Mouse (Mus musculus) spleen, embryonic (tissue): Measurements from ENCODE around the gene Eng.

Experiments used
- CTCF ChIA-PET: fragments of 350-600 bp; sonication (Branson Sonifier 250); formaldehyde crosslinking; loops from one replicate; lab custom pipeline; 2022; lab: Charles Lee

Gene Eng

DNA sequence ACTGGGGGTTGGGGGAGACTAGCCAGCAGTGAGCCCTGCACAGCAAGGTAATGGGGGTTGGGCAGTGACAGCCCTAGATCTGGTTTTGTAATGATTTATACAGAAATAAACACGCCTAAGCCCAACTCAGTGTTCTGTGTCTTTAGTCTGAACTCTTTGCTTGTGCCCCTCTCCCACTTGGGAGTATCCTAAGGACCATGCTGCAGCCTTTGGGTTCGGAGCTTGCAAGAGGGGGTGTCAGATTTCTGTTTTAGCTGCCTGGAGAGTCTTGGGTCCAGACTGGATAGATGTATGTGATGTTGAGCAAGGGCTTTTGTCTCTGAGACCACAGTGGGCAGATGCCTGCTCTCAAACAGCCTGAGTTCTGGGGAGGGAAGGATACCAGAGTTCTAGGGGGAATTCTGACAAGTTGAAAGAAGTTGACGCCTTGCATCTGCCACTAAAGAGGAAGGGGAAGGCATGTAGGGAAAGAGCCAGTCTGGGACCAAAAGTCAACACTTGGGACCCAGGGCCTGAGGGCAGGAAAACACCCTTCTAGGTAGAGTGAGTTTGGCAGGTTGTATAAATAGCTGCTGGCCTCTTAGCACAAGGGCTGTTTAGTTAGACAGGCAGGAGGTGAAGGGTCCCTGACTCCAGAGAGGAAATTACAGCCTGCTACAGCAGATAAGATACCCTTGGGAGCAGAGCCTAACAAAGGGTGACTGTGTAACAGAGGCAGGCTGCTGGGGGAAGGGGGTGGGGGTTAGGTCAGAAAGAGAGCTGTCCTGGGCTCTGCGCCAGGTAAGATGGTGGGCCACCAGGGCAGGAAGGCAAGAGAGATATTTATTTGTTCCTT lies 25.5 kb upstream of the Eng start:
- CTCF ChIA-PET, result interaction anchor here (0.5 kb wide), 1 partner anchor 20 kb away, joined by 3 read pairs; no protein-coding TSS in a partner anchor

DNA sequence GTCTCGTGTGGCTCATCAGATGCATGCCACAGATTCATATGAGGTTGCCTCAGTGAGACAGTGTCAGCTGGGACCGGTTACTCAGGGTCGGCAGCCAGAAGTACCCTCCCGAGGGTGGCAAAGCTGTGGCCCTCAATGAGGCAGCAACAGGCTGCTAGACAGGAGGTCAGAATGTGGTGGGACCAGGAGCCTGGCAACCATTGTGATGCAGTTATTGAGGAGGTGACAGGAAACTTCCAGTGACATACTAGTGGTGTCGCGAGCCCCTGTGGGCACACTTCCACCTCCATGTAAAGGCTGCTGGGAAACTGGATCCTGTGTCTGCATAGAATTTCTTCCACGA lies 24.9 kb upstream of the Eng start, which contains the start of gene Ak1:
Ak1 (plus strand) TSS at position 242 of the 343 bp plus-strand sequence.
- CTCF ChIA-PET, result no interaction called here

- CTCF ChIA-PET, result interaction anchor here (0.6 kb wide), 1 partner anchor 112 kb away, joined by 5 read pairs; no protein-coding TSS in a partner anchor
Measured at GRCm38 (mm10) chr2:32624111-32624748, 22.2 kb upstream of the Eng start.

DNA sequence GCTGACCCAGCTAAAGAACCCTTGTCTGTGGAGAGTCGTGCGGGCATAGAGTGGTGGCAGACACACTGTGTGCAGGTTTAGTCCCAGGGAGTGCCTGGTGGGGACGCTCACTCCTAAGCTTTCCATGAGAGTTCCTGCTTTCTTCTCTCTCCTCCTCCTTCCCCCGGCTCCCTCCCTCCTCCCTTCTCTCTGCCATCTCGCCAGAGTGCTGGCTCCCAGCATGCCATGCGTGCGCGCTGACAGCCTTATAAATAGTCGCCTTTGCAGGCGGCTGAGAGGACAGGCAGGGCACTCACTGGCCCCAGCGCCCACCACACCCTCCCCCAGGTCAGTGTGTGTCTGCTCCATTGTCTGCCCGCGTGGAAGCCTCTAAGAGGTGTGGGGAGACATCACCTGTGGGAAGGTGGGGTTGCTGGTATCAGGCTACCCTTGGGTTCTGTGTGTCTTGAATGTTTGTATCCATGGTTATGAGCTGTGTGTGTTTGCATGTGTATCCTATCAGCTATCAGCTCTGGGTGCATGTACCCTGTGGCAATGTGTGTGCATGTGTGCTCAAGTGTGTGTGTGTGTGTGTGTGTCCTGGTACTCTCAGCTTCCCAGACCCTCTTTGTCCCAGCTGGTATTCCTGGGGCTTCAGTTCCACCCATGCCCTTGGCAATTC lies 21.1 kb upstream of the Eng start:
- CTCF ChIA-PET, result no interaction called here

- CTCF ChIA-PET, result no interaction called here
Measured at GRCm38 (mm10) chr2:32625873-32626694, 20.3 kb upstream of the Eng start.

DNA sequence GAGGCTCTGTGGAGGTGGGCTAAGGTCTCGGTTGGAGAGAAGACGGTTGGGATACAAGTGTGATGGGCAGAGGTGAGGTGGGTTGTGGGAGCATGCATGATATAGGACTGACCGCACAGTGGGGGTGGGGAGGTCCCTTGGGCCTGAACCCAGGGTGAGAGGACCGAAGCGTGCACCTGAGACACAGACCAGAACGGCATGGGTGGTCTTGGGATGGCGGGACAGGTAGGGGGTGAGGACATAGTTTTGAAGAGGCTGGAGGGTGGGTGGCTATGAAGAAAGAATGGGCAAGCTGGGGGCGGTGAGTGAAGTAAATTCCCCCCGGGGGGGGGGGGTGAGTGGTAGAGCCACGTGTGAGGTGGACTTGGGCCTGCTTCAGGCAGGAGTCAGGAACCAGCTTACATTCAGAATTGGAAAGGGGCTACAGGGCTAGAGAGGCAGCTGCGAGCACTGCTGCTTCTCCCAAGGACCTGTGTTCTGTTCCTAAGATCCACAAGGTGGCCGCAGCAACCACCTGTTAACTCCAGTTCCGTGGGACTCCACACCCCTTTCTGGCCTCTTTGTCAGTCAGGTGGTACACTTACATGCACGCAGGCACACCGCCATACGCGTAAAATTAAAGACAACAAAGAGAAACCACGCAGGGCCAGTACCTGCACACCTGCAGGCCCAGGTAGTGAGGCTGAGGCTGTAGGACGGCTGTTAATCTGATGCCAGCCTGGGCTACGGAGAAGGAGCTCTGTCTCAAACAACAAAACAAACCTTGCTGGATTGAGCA lies 18.9 kb upstream of the Eng start:
- CTCF ChIA-PET, result no interaction called here

- CTCF ChIA-PET, result no interaction called here
Measured at GRCm38 (mm10) chr2:32628044-32628550, 18.3 kb upstream of the Eng start.

GRCm38 (mm10) chr2:32628729-32629128 lies 17.7 kb upstream of the Eng start:
- CTCF ChIA-PET, result interaction anchor here (0.6 kb wide), 1 partner anchor 18 kb away, joined by 3 read pairs; no protein-coding TSS in a partner anchor

DNA sequence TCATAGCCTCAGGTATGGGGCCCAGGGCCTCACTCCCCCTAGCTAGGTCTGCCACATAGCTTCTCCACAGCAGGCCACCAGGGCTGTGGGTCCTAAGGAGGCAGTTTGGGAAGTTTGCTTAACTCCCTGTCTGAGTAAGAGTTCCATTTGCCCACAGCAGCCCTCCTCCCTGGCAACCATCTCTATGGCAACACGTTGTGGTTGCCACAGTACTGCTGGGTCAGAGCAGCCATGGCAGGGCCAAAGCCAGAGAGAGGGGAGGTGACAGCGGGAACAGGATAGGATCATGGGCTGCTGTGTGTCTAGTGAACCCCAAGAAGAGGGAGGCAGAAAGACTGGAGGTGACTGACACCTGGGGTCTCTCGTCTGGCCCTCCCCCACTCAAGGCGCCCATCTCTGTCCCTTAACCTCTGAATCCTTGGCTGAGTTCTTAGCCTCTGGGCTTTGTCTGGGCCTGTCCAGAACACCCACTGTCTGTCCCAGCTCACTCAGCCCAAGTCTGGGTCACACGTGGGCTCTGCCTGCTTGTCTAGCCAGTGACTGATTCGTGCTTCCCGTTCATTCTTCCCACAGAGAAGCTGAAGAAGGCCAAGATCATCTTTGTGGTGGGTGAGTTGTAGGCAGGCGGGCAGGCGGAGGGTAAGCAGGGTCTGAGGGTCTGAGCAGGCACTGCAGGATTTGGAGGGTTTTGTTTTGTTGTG lies 17.0 kb upstream of the Eng start:
- CTCF ChIA-PET, result interaction anchor here (0.6 to 1.0 kb wide), 2 partner anchors 10 to 18 kb away, joined by 3 to 4 read pairs; no protein-coding TSS in a partner anchor

- CTCF ChIA-PET, result interaction anchor here (1.0 kb wide), 1 partner anchor 10 kb away, joined by 4 read pairs; no protein-coding TSS in a partner anchor
Measured at GRCm38 (mm10) chr2:32630036-32630435, 16.4 kb upstream of the Eng start.

- CTCF ChIA-PET, result no interaction called here
Measured at GRCm38 (mm10) chr2:32631046-32631445, 15.3 kb upstream of the Eng start.

GRCm38 (mm10) chr2:32631737-32632394 lies 14.5 kb upstream of the Eng start:
- CTCF ChIA-PET, result interaction anchor here (0.6 to 1.0 kb wide), 2 partner anchors 58 to 61 kb away, joined by 4 to 5 read pairs; no protein-coding TSS in a partner anchor

DNA sequence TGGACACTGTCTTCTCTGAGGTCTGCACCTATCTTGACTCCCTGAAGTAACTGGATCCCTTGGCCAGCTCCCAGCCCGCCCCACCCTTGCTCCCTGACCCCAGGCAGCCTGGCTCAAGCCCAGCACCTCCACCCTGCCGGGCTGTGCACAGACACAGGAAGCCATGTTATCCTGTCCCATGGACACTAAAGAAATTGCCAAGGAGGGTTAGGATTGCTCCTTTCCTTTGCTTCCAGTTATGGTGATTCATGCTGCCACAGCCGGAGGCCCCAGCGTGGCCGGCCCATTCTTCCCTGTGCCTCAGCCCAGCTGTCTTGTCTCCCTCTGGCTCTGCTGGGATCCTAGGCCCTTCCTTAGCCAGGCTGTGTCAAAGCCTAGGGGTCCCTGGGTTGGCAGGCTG lies 12.7 kb upstream of the Eng start:
- CTCF ChIA-PET, result no interaction called here

- CTCF ChIA-PET, result interaction anchor here (0.6 to 1.0 kb wide), 3 partner anchors 55 to 145 kb away, joined by 3 read pairs; no protein-coding TSS in a partner anchor
Measured at GRCm38 (mm10) chr2:32634277-32635105, 11.9 kb upstream of the Eng start.

- CTCF ChIA-PET, result interaction anchor here (0.6 kb wide), 1 partner anchor 901 kb away, joined by 3 read pairs; no protein-coding TSS in a partner anchor
Measured at GRCm38 (mm10) chr2:32636617-32637016, 9.8 kb upstream of the Eng start.

DNA sequence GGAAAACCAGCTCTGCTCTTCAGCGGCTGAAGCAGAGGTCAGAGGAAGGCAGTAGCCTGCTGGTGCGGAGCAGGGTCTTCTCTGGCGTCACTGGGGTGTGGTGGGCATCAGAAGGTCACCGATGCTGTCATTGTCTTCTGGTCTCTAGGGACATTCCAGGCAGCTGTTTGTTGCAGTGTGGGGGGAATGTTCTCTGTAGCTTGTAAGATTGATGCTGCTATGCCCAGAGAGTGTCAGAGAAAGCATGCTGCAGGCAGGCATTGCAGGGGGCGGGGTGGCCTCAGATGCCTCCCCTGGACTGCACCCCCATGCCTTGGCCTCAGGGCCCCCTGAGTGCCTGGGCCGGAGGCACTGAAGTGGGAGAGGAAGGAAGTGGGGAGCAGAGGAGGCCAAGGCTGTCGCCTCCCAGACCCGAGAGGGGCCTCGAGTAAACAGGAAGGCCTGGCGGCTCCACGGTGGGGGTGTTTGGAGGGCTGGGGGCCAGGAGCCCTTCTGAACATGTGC lies 8.6 kb upstream of the Eng start:
- CTCF ChIA-PET, result interaction anchor here (0.6 kb wide), 2 partner anchors 134 to 938 kb away, joined by 3 to 4 read pairs; no protein-coding TSS in a partner anchor

- CTCF ChIA-PET, result no interaction called here
Measured at GRCm38 (mm10) chr2:32639632-32640031, 6.8 kb upstream of the Eng start.
